ENCODE assay signal across 37 mouse cellular contexts in the genomic region with DNA sequence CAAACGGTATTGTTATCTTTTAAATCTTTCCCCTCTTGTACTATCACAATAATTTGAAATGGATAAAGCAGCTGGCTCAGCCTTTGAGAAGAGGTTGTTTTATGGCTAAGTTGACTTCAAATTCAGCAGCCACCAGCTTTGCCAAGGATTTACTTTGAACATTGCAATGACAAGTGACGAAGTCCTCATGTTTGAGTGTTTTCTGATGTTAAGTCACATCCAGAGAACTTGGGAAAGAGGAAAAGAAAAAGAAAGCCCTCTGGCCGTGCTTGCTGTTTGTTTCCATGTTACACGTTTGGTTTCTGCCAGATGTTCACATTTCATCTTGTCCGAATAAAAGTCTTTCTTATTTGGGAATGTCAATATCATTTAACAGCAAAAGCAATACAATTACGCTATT. TPM values are rescaled to one million over a fixed set of nuclear protein-coding genes. Genes with fewer than 3 reads are reported as not detected.
DNase-seq lines count a peak whose midpoint lies in the region; ATAC-seq lines count a peak whose summit lies in the region.
"Had no signal": no experiment of that assay in that cellular context is flagged by ENCODE, and none has a peak within 500 bp of the region (broad histone marks: within the 10 kb centered on the region; RNA-seq: fewer than 3 reads in every experiment).

No protein-coding gene starts in this region.

- ATAC-seq in kidney, embryonic 14.5 days (ENCODE audit: low FRiP score, low TSS enrichment), result no peak
- ATAC-seq in embryonic facial prominence, embryonic 14.5 days (ENCODE audit: low read depth), result no peak
- ATAC-seq in lung, embryonic 16.5 days (ENCODE audit: low read depth), result peak; percentile 82
- ATAC-seq: forebrain, embryonic 16.5 days; intestine, embryonic 16.5 days; midbrain, embryonic 15.5 days; Patski had no signal

- peak; percentile 10 for DNase-seq in kidney, postnatal 10 days
- DNase-seq in embryonic facial prominence, embryonic 14.5 days (ENCODE audit: low spot score), result peak; percentile 54
- peak; percentile 63 for DNase-seq in lung, postnatal 36 days
- DNase-seq in adrenal gland, postnatal 10 days, result no peak
- DNase-seq in heart, embryonic 10.5 days (ENCODE audit: low spot score), result no peak
- DNase-seq: adrenal gland, postnatal 14 days; cerebellum, adult 11 months; cerebellum, postnatal 10 days; gastrocnemius, adult 2 months; gastrocnemius, postnatal 36 days; heart, adult 18-20 months; heart, postnatal 4 days; kidney, adult 9 months; layer of hippocampus, postnatal 36 days; right cerebral cortex, adult 18-20 months; spleen, adult 18-20 months; thymus, adult 2 months; thymus, postnatal 36 days had no signal

- WGBS in kidney, embryonic 14.5 days, result 49% methylated on average over 6 of the region's 6 CpGs
- 21% methylated on average over 6 of the region's 6 CpGs for WGBS in embryonic facial prominence, embryonic 14.5 days
- WGBS in lung, embryonic 16.5 days, result 36% methylated on average over 6 of the region's 6 CpGs
- WGBS in heart, embryonic 10.5 days, result 69% methylated on average over 6 of the region's 6 CpGs

- no peak overlapping the region for H3K9ac ChIP-seq in kidney, embryonic 14.5 days (ENCODE audit: low read depth, low read length)
- no peak overlapping the region for H3K9ac ChIP-seq in embryonic facial prominence, embryonic 14.5 days (ENCODE audit: low read depth, low read length)
- H3K9ac ChIP-seq in lung, embryonic 16.5 days (ENCODE audit: low read length), result no peak overlapping the region
- H3K9ac ChIP-seq: heart, embryonic 12.5 days; hindbrain, embryonic 13.5 days; midbrain, embryonic 15.5 days had no signal

- H3K4me3 ChIP-seq in kidney, embryonic 14.5 days (ENCODE audit: low read length), result no peak overlapping the region
- no peak overlapping the region for H3K4me3 ChIP-seq in embryonic facial prominence, embryonic 14.5 days (ENCODE audit: low read depth, low read length)
- no peak overlapping the region for H3K4me3 ChIP-seq in lung, embryonic 16.5 days (ENCODE audit: low read length)
- no peak overlapping the region for H3K4me3 ChIP-seq in heart, embryonic 10.5 days
- H3K4me3 ChIP-seq: erythroblast, embryonic 14.5 days; gastrocnemius, adult 2 months; heart, embryonic 12.5 days; hindbrain, embryonic 13.5 days; midbrain, embryonic 15.5 days had no signal

- H3K36me3 ChIP-seq in kidney, embryonic 14.5 days (ENCODE audit: control insufficient read depth, insufficient read depth, low read length), result no peaks in the 10 kb centered on the region
- H3K36me3 ChIP-seq in embryonic facial prominence, embryonic 14.5 days (ENCODE audit: control insufficient read depth, insufficient read depth, low read length), result no peaks in the 10 kb centered on the region
- H3K36me3 ChIP-seq in lung, embryonic 16.5 days (ENCODE audit: control insufficient read depth, insufficient read depth, low read length), result no peaks in the 10 kb centered on the region
- no peaks in the 10 kb centered on the region for H3K36me3 ChIP-seq in heart, embryonic 10.5 days
- H3K36me3 ChIP-seq: heart, embryonic 12.5 days; hindbrain, embryonic 13.5 days; midbrain, embryonic 15.5 days had no signal

- H3K9me3 ChIP-seq in kidney, embryonic 14.5 days (ENCODE audit: control insufficient read depth, low read length), result no peaks in the 10 kb centered on the region
- H3K9me3 ChIP-seq in embryonic facial prominence, embryonic 14.5 days (ENCODE audit: control insufficient read depth, low read length), result no peaks in the 10 kb centered on the region
- H3K9me3 ChIP-seq in lung, embryonic 16.5 days (ENCODE audit: control insufficient read depth, low read length), result no peaks in the 10 kb centered on the region
- H3K9me3 ChIP-seq in heart, embryonic 10.5 days, result no peaks in the 10 kb centered on the region
- H3K9me3 ChIP-seq: heart, embryonic 12.5 days; hindbrain, embryonic 13.5 days; midbrain, embryonic 15.5 days had no signal

- H3K4me1 ChIP-seq in kidney, embryonic 14.5 days (ENCODE audit: control insufficient read depth, insufficient read depth, low read length), result no peaks in the 10 kb centered on the region; the same call in 1 of the 2 replicates
- peaks cover 11% of the 10 kb centered on the region; the same call in 1 of the 2 replicates for H3K4me1 ChIP-seq in embryonic facial prominence, embryonic 14.5 days (ENCODE audit: control insufficient read depth, insufficient read depth, low read length)
- 0 out of 2 replicates have a peak, but pooled peaks cover 3% of the 10 kb centered on the region for H3K4me1 ChIP-seq in lung, embryonic 16.5 days (replicated peaks; ENCODE audit: control insufficient read depth, insufficient read depth, low read length)
- no peaks in the 10 kb centered on the region for H3K4me1 ChIP-seq in heart, embryonic 10.5 days
- H3K4me1 ChIP-seq: heart, embryonic 12.5 days; hindbrain, embryonic 13.5 days; midbrain, embryonic 15.5 days had no signal

- H3K27me3 ChIP-seq in kidney, embryonic 14.5 days (ENCODE audit: control insufficient read depth, insufficient read depth, low read length), result no peaks in the 10 kb centered on the region
- no peaks in the 10 kb centered on the region for H3K27me3 ChIP-seq in embryonic facial prominence, embryonic 14.5 days (replicated peaks; ENCODE audit: control insufficient read depth, insufficient read depth, low read length)
- H3K27me3 ChIP-seq in lung, embryonic 16.5 days (ENCODE audit: control insufficient read depth, insufficient read depth, low read depth, low read length), result no peaks in the 10 kb centered on the region
- H3K27me3 ChIP-seq in heart, embryonic 10.5 days (ENCODE audit: insufficient read depth, poor library complexity, severe bottlenecking), result no peaks in the 10 kb centered on the region
- H3K27me3 ChIP-seq: heart, embryonic 12.5 days; hindbrain, embryonic 13.5 days; midbrain, embryonic 15.5 days had no signal

- no peak overlapping the region for H3K27ac ChIP-seq in kidney, embryonic 14.5 days (ENCODE audit: low read depth, low read length)
- no peak overlapping the region for H3K27ac ChIP-seq in embryonic facial prominence, embryonic 14.5 days (replicated peaks; ENCODE audit: low read depth, low read length)
- H3K27ac ChIP-seq in lung, embryonic 16.5 days (ENCODE audit: low read length), result peak overlapping the region; percentile 34
- H3K27ac ChIP-seq in heart, embryonic 10.5 days, result no peak overlapping the region
- H3K27ac ChIP-seq: gastrocnemius, adult 2 months; hindbrain, embryonic 13.5 days; midbrain, embryonic 15.5 days; stomach, postnatal 0 days had no signal

- no peak overlapping the region for H3K4me2 ChIP-seq in kidney, embryonic 14.5 days (replicated peaks; ENCODE audit: low read depth, low read length)
- H3K4me2 ChIP-seq in embryonic facial prominence, embryonic 14.5 days (ENCODE audit: low read depth, low read length), result peak overlapping the region; percentile 6; the same call in 1 of the 2 replicates
- H3K4me2 ChIP-seq in lung, embryonic 16.5 days (ENCODE audit: low read depth, low read length), result no peak overlapping the region
- H3K4me2 ChIP-seq: heart, embryonic 12.5 days; hindbrain, embryonic 13.5 days; liver, embryonic 11.5 days; midbrain, embryonic 15.5 days had no signal

RNA-seq across cellular contexts. Expression of a gene that starts 47.9 kb away (rescaled TPM):
- polyA plus RNA-seq in kidney, embryonic 14.5 days (2014; fragmentation: Nextera tagmentation; extraction: Ambion mirVana), result 0.15 TPM in 1 of 2 replicates, not detected in the other
- polyA plus RNA-seq in embryonic facial prominence, embryonic 14.5 days (2014; fragmentation: Nextera tagmentation; extraction: Ambion mirVana), result 0.10 TPM in 1 of 2 replicates, not detected in the other
- polyA plus RNA-seq in lung, embryonic 16.5 days (2015; fragmentation: Nextera tagmentation; extraction: Ambion mirVana), result 0.11 and 0.21 TPM in 2 replicates
- under 1 TPM in 1 of 2 experiments, not detected in 1; 0.15 TPM for total RNA-seq in adrenal gland, postnatal 10 days (2021)
- polyA plus RNA-seq in heart, embryonic 10.5 days (2016; fragmentation: Nextera tagmentation; extraction: Ambion mirVana), result 0.11 TPM in 1 of 2 replicates, not detected in the other
- total RNA-seq: adrenal gland, postnatal 14 days; gastrocnemius, adult 2 months; gastrocnemius, postnatal 36 days; heart, adult 18-20 months; heart, postnatal 4 days; layer of hippocampus, postnatal 36 days; MEL had no signal
- polyA plus RNA-seq: cortical plate, adult 2 months; erythroblast, embryonic 14.5 days; forebrain, embryonic 11.5 days; heart, embryonic 12.5 days; heart, postnatal 0 days; large intestine, adult 2 months; limb, embryonic 11.5 days; liver, embryonic 11.5 days; liver, embryonic 16.5 days; midbrain, embryonic 15.5 days; neural tube, embryonic 11.5 days; stomach, postnatal 0 days; thymus, adult 2 months had no signal

RNA-seq across cellular contexts. Expression of a gene that starts 48.0 kb away (rescaled TPM):
- polyA plus RNA-seq in kidney, embryonic 14.5 days (2014; fragmentation: Nextera tagmentation; extraction: Ambion mirVana), result 18.6 and 33.2 TPM in 2 replicates
- polyA plus RNA-seq in embryonic facial prominence, embryonic 14.5 days (2014; fragmentation: Nextera tagmentation; extraction: Ambion mirVana), result 26.8 and 32.8 TPM in 2 replicates
- 34.8 and 37.1 TPM in 2 replicates for polyA plus RNA-seq in lung, embryonic 16.5 days (2015; fragmentation: Nextera tagmentation; extraction: Ambion mirVana)
- 10 to 100 TPM; 22.3 to 28.2 TPM for total RNA-seq in adrenal gland, postnatal 10 days (2021)
- polyA plus RNA-seq in heart, embryonic 10.5 days (2016; fragmentation: Nextera tagmentation; extraction: Ambion mirVana), result 26.4 and 31.0 TPM in 2 replicates

Comparison
In these comparisons a context has a peak if more than half of its experiments do, and no peak if none do; other contexts are left out.
1. DNase-seq: peak in kidney, postnatal 10 days (single experiment), embryonic facial prominence, embryonic 14.5 days (single experiment) and lung, postnatal 36 days (single experiment); none in adrenal gland, postnatal 10 days (single experiment) and heart, embryonic 10.5 days (single experiment).